Mouse (Mus musculus) megakaryocyte-erythroid progenitor cell, adult 5 weeks (primary cell): ENCODE measurements around the gene Mcmbp. TPM values are rescaled to one million over a fixed set of nuclear protein-coding genes. Genes with fewer than 3 reads are reported as not detected.

Source experiments
- polyA plus RNA-seq: library from polyadenylated mRNA; stranded (reverse); fragments of >175 nt; gene quantifications from 2 replicates; pipeline ENCODE4 v1.2.3, GENCODE M21; 2012

Gene Mcmbp
- polyA plus RNA-seq, result 24.2 and 30.9 TPM in 2 replicates

GRCm38 (mm10) chr7:128740334-128740733 lies at the start of gene Mcmbp:
Gene Mcmbp, minus strand, starts transcription at chr7:128740495.

GRCm38 (mm10) chr7:128744684-128745485 lies 4.6 kb upstream of the Mcmbp start, which contains the start of gene Sec23ip:
Gene Sec23ip, plus strand, starts transcription at chr7:128744943.

Other genes starting within 250 kb of the Mcmbp start
- gene Bag3, start 216.9 kb downstream of the Mcmbp start, polyA plus RNA-seq, result 87.1 and 103 TPM in 2 replicates
- 1.0 and 1.3 TPM in 2 replicates for gene Inpp5f, start 129.2 kb downstream of the Mcmbp start, polyA plus RNA-seq
- gene Sec23ip, start 4.4 kb upstream of the Mcmbp start, polyA plus RNA-seq, result 11.4 and 12.6 TPM in 2 replicates